Mouse (Mus musculus) lung, postnatal 4 days (tissue): Measurements from ENCODE around the gene Eva1b.

Source experiments
- DNase-seq, 2 experiments: peaks; one replicate each; pipeline ENCODE4 v3.0.0; 2021

Eva1b gene

GRCm38 (mm10) chr4:126147533-126148160 lies at the start of gene Eva1b:
TSS of gene Eva1b (plus strand) at chr4:126147744.
- peak; percentile 89 to 95 for DNase-seq

GRCm38 (mm10) chr4:126099365-126099764 lies 48.2 kb upstream of the Eva1b start:
- DNase-seq = no peak

GRCm38 (mm10) chr4:126100764-126101163 lies 46.8 kb upstream of the Eva1b start:
- DNase-seq = no peak

GRCm38 (mm10) chr4:126102061-126102841 lies 45.3 kb upstream of the Eva1b start:
- peak; percentile 59 to 62 for DNase-seq

GRCm38 (mm10) chr4:126103057-126103581 lies 44.4 kb upstream of the Eva1b start:
- DNase-seq = peak; percentile 95 to 96

- DNase-seq = peak; percentile 97 to 98
Observed at GRCm38 (mm10) chr4:126103590-126104068, 43.9 kb upstream of the Eva1b start, which contains the start of gene Stk40. TSS of gene Stk40 (plus strand) at chr4:126103957.

- peak; percentile 50 for DNase-seq
Observed at GRCm38 (mm10) chr4:126104261-126105075, 43.1 kb upstream of the Eva1b start.

- no peak for DNase-seq
Observed at GRCm38 (mm10) chr4:126105131-126105783, 42.3 kb upstream of the Eva1b start.

- no peak for DNase-seq
Observed at GRCm38 (mm10) chr4:126108061-126108740, 39.3 kb upstream of the Eva1b start.

- no peak for DNase-seq
Observed at GRCm38 (mm10) chr4:126109613-126110373, 37.8 kb upstream of the Eva1b start.

- peak; percentile 88 to 92 for DNase-seq
Observed at GRCm38 (mm10) chr4:126110374-126111152, 37.0 kb upstream of the Eva1b start.

GRCm38 (mm10) chr4:126111153-126111549 lies 36.4 kb upstream of the Eva1b start:
- DNase-seq = no peak

- DNase-seq = no peak
Observed at GRCm38 (mm10) chr4:126113243-126113642, 34.3 kb upstream of the Eva1b start.

GRCm38 (mm10) chr4:126113943-126114342 lies 33.6 kb upstream of the Eva1b start:
- DNase-seq = peak; percentile 65 to 79

GRCm38 (mm10) chr4:126115411-126115810 lies 32.1 kb upstream of the Eva1b start:
- DNase-seq = no peak

- no peak for DNase-seq
Observed at GRCm38 (mm10) chr4:126115871-126116521, 31.5 kb upstream of the Eva1b start.

- peak in 1 of 2 experiments; percentile 57 for DNase-seq
Observed at GRCm38 (mm10) chr4:126117116-126117515, 30.4 kb upstream of the Eva1b start.

- no peak for DNase-seq
Observed at GRCm38 (mm10) chr4:126118651-126119050, 28.9 kb upstream of the Eva1b start.

GRCm38 (mm10) chr4:126119051-126119450 lies 28.5 kb upstream of the Eva1b start:
- no peak for DNase-seq

- no peak for DNase-seq
Observed at GRCm38 (mm10) chr4:126120052-126120451, 27.5 kb upstream of the Eva1b start.
